Mouse (Mus musculus) bone marrow, adult 2 months (tissue): Measurements from ENCODE around the gene Tdp1.

ENCODE experiments used
- CTCF ChIP-seq: fragments of 200-500 bp; IDR thresholded peaks from 2 replicates; pipeline ENCODE4 v1.5.1; 2011; ENCODE audit warnings: low read length, control low read depth; ENCODE audit not compliant: control insufficient read depth, insufficient read depth
- POLR2A ChIP-seq: fragments of 200-500 bp; IDR thresholded peaks from 2 replicates; pipeline ENCODE4 v1.6.1; 2011; ENCODE audit warnings: low read depth, mild to moderate bottlenecking, control low read depth, low read length, borderline replicate concordance; ENCODE audit not compliant: control insufficient read depth

DNA sequence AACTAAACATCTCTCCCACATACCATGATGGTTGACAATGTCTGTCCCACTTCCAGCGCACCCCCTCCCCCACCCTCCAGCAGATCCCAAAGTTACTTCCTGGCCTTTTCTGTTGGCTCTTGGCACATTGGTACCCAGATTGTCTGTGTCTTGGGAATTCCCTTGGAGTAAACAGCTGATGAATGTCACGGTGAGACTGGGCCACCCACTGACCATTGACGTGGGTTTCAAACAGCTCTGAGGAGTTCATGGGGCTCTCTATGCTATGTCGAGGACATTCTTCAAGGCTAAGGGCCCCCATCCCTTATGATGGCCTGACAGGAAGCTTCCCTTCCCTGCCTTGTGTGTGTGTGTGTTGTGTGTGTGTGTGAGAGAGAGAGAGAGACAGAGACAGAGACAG is 85.6 kb downstream of the Tdp1 start:
- no peak for TF ChIP-seq CTCF
- TF ChIP-seq POLR2A: no peak
